Mouse (Mus musculus): ENCODE results near the gene Dapp1. TPM values are rescaled to one million over a fixed set of nuclear protein-coding genes. Genes with fewer than 3 reads are reported as not detected.

Gene Dapp1
- polyA plus RNA-seq, 1 experiment from 2014 or later = 1.2 TPM

GRCm38 (mm10) chr3:137977629-137978041 lies 3.7 kb downstream of the Dapp1 start:
- Histone ChIP-seq H3K4me1 (ENCODE audit: control insufficient read depth, insufficient read depth, low read length) (peaks cover 9% of the 10 kb centered on the region), H3K36me3 (ENCODE audit: control insufficient read depth, insufficient read depth, low read length) (no peaks in the 10 kb centered on the region), H3K9me3 (ENCODE audit: control insufficient read depth, low read length) (no peaks in the 10 kb centered on the region), H3K27me3 (ENCODE audit: control insufficient read depth, insufficient read depth, low read length) (no peaks in the 10 kb centered on the region), H3K27ac (replicated peaks; ENCODE audit: low read depth, low read length) (peak overlapping the region; percentile 38; the same call in 1 of the 2 replicates), H3K4me3 (replicated peaks; ENCODE audit: low read depth, low read length) (no peak overlapping the region), H3K4me2 (ENCODE audit: low read length) (no peak overlapping the region), H3K9ac (replicated peaks; ENCODE audit: low read length) (no peak overlapping the region)
- WGBS = 21% methylated on average over 6 of the region's 6 CpGs
- no peak for DNase-seq
- ATAC-seq (ENCODE audit: low FRiP score, low TSS enrichment) = no peak; the same call in 1 of the 2 replicates

GRCm38 (mm10) chr3:137976943-137977628 lies 4.3 kb downstream of the Dapp1 start:
- H3K27ac ChIP-seq (replicated peaks; ENCODE audit: low read depth, low read length) = peak overlapping the region; percentile 38; the same call in 1 of the 2 replicates
- H3K4me2 ChIP-seq (ENCODE audit: low read length) = no peak overlapping the region
- no peak overlapping the region for H3K9ac ChIP-seq (replicated peaks; ENCODE audit: low read length)
- peak; percentile 80 for DNase-seq
- H3K27me3 ChIP-seq (ENCODE audit: control insufficient read depth, insufficient read depth, low read length) = no peaks in the 10 kb centered on the region
- ATAC-seq (ENCODE audit: low FRiP score, low TSS enrichment) = peak; percentile 53; the same call in 1 of the 2 replicates
- H3K4me1 ChIP-seq (ENCODE audit: control insufficient read depth, insufficient read depth, low read length) = peaks cover 9% of the 10 kb centered on the region
- 12% methylated on average over 9 of the region's 9 CpGs for WGBS
- no peak overlapping the region for H3K4me3 ChIP-seq (replicated peaks; ENCODE audit: low read depth, low read length)
- H3K9me3 ChIP-seq (ENCODE audit: control insufficient read depth, low read length) = no peaks in the 10 kb centered on the region
- H3K36me3 ChIP-seq (ENCODE audit: control insufficient read depth, insufficient read depth, low read length) = no peaks in the 10 kb centered on the region

GRCm38 (mm10) chr3:137975856-137976423 lies 5.4 kb downstream of the Dapp1 start:
- no peak for ATAC-seq (ENCODE audit: low FRiP score, low TSS enrichment)
- no peak overlapping the region for H3K4me2 ChIP-seq (ENCODE audit: low read length)
- no peaks in the 10 kb centered on the region for H3K9me3 ChIP-seq (ENCODE audit: control insufficient read depth, low read length)
- no peaks in the 10 kb centered on the region for H3K36me3 ChIP-seq (ENCODE audit: control insufficient read depth, insufficient read depth, low read length)
- peaks cover 9% of the 10 kb centered on the region for H3K4me1 ChIP-seq (ENCODE audit: control insufficient read depth, insufficient read depth, low read length)
- no peak for DNase-seq
- H3K9ac ChIP-seq (replicated peaks; ENCODE audit: low read length) = no peak overlapping the region
- no peak overlapping the region for H3K4me3 ChIP-seq (replicated peaks; ENCODE audit: low read depth, low read length)
- WGBS = 88% methylated on average over 17 of the region's 17 CpGs
- no peaks in the 10 kb centered on the region for H3K27me3 ChIP-seq (ENCODE audit: control insufficient read depth, insufficient read depth, low read length)
- no peak overlapping the region for H3K27ac ChIP-seq (replicated peaks; ENCODE audit: low read depth, low read length)

- Histone ChIP-seq H3K27me3 (ENCODE audit: control insufficient read depth, insufficient read depth, low read length) (no peaks in the 10 kb centered on the region), H3K36me3 (ENCODE audit: control insufficient read depth, insufficient read depth, low read length) (no peaks in the 10 kb centered on the region), H3K4me2 (ENCODE audit: low read length) (no peak overlapping the region), H3K9me3 (ENCODE audit: control insufficient read depth, low read length) (no peaks in the 10 kb centered on the region), H3K4me1 (ENCODE audit: control insufficient read depth, insufficient read depth, low read length) (peaks cover 9% of the 10 kb centered on the region), H3K27ac (replicated peaks; ENCODE audit: low read depth, low read length) (no peak overlapping the region), H3K4me3 (replicated peaks; ENCODE audit: low read depth, low read length) (no peak overlapping the region), H3K9ac (replicated peaks; ENCODE audit: low read length) (no peak overlapping the region)
- ATAC-seq (ENCODE audit: low FRiP score, low TSS enrichment) (no peak), DNase-seq (no peak)
- 77% methylated on average over 7 of the region's 7 CpGs for WGBS
These were observed 5.9 kb downstream of the Dapp1 start for GRCm38 (mm10) chr3:137975435-137975834.

- WGBS = 90% methylated on average over 8 of the region's 8 CpGs
- Histone ChIP-seq H3K4me3 (replicated peaks; ENCODE audit: low read depth, low read length) (no peak overlapping the region), H3K9me3 (ENCODE audit: control insufficient read depth, low read length) (no peaks in the 10 kb centered on the region), H3K4me1 (ENCODE audit: control insufficient read depth, insufficient read depth, low read length) (peaks cover 9% of the 10 kb centered on the region), H3K27me3 (ENCODE audit: control insufficient read depth, insufficient read depth, low read length) (no peaks in the 10 kb centered on the region), H3K9ac (replicated peaks; ENCODE audit: low read length) (no peak overlapping the region), H3K4me2 (ENCODE audit: low read length) (no peak overlapping the region), H3K27ac (replicated peaks; ENCODE audit: low read depth, low read length) (no peak overlapping the region), H3K36me3 (ENCODE audit: control insufficient read depth, insufficient read depth, low read length) (no peaks in the 10 kb centered on the region)
- ATAC-seq (ENCODE audit: low FRiP score, low TSS enrichment) (no peak), DNase-seq (no peak)
These were observed 7.0 kb downstream of the Dapp1 start for GRCm38 (mm10) chr3:137974306-137974705.

- Histone ChIP-seq H3K36me3 (ENCODE audit: control insufficient read depth, insufficient read depth, low read length) (no peaks in the 10 kb centered on the region), H3K4me1 (ENCODE audit: control insufficient read depth, insufficient read depth, low read length) (peaks cover 9% of the 10 kb centered on the region), H3K27me3 (ENCODE audit: control insufficient read depth, insufficient read depth, low read length) (no peaks in the 10 kb centered on the region), H3K4me2 (ENCODE audit: low read length) (no peak overlapping the region), H3K4me3 (replicated peaks; ENCODE audit: low read depth, low read length) (no peak overlapping the region), H3K9me3 (ENCODE audit: control insufficient read depth, low read length) (no peaks in the 10 kb centered on the region), H3K27ac (replicated peaks; ENCODE audit: low read depth, low read length) (no peak overlapping the region), H3K9ac (replicated peaks; ENCODE audit: low read length) (no peak overlapping the region)
- no peak for DNase-seq
- ATAC-seq (ENCODE audit: low FRiP score, low TSS enrichment) = no peak
- WGBS = 92% methylated on average over 7 of the region's 7 CpGs
These were observed 8.4 kb downstream of the Dapp1 start for GRCm38 (mm10) chr3:137972989-137973388.

- H3K9me3 ChIP-seq (ENCODE audit: control insufficient read depth, low read length) = no peaks in the 10 kb centered on the region
- ATAC-seq (ENCODE audit: low FRiP score, low TSS enrichment) = no peak
- peaks cover 5% of the 10 kb centered on the region for H3K4me1 ChIP-seq (ENCODE audit: control insufficient read depth, insufficient read depth, low read length)
- no peak overlapping the region for H3K9ac ChIP-seq (replicated peaks; ENCODE audit: low read length)
- no peak overlapping the region for H3K27ac ChIP-seq (replicated peaks; ENCODE audit: low read depth, low read length)
- no peak for DNase-seq
- no peak overlapping the region for H3K4me2 ChIP-seq (ENCODE audit: low read length)
- no peak overlapping the region for H3K4me3 ChIP-seq (replicated peaks; ENCODE audit: low read depth, low read length)
- WGBS = 91% methylated on average over 5 of the region's 5 CpGs
- no peaks in the 10 kb centered on the region for H3K27me3 ChIP-seq (ENCODE audit: control insufficient read depth, insufficient read depth, low read length)
- H3K36me3 ChIP-seq (ENCODE audit: control insufficient read depth, insufficient read depth, low read length) = no peaks in the 10 kb centered on the region
These were observed 9.1 kb downstream of the Dapp1 start for GRCm38 (mm10) chr3:137972224-137972623.

GRCm38 (mm10) chr3:137969951-137970350 lies 11.4 kb downstream of the Dapp1 start:
- ATAC-seq (ENCODE audit: low FRiP score, low TSS enrichment) = no peak; the same call in 1 of the 2 replicates

More at GRCm38 (mm10) chr3:137969951-137970350, 11.4 kb downstream of the Dapp1 start:
- H3K4me2 ChIP-seq (ENCODE audit: low read length) = peak overlapping the region; percentile 40
- peak; percentile 70 for DNase-seq
- no peaks in the 10 kb centered on the region for H3K4me1 ChIP-seq (ENCODE audit: control insufficient read depth, insufficient read depth, low read length)
- H3K27ac ChIP-seq (replicated peaks; ENCODE audit: low read depth, low read length) = no peak overlapping the region
- 39% methylated on average over 12 of the region's 12 CpGs for WGBS
- no peaks in the 10 kb centered on the region for H3K27me3 ChIP-seq (ENCODE audit: control insufficient read depth, insufficient read depth, low read length)
- no peaks in the 10 kb centered on the region for H3K36me3 ChIP-seq (ENCODE audit: control insufficient read depth, insufficient read depth, low read length)
- no peak overlapping the region; the same call in 1 of the 2 replicates for H3K9ac ChIP-seq (replicated peaks; ENCODE audit: low read length)
- H3K4me3 ChIP-seq (replicated peaks; ENCODE audit: low read depth, low read length) = no peak overlapping the region; the same call in 1 of the 2 replicates
- no peaks in the 10 kb centered on the region for H3K9me3 ChIP-seq (ENCODE audit: control insufficient read depth, low read length)

Measured in midbrain, embryonic 14.5 days (tissue).